8 mouse cellular contexts compared by ENCODE assay signal in genomic region chr2:154372842-154373500, GRCm38 (mm10). TPM values are rescaled to one million over a fixed set of nuclear protein-coding genes. Genes with fewer than 3 reads are reported as not detected.
DNase-seq lines count a peak whose midpoint lies in the region; ATAC-seq and TF ChIP-seq lines count a peak whose summit lies in the region.

Gene Cdk5rap1 (minus strand): TSS chr2:154373010.

- peaks cover 9% of the 10 kb centered on the region for H3K4me1 ChIP-seq in kidney, embryonic 15.5 days
- peaks cover 0 to 9% of the 10 kb centered on the region in 2 experiments; a peak in 1 of 4 replicates for H3K4me1 ChIP-seq in ES-E14 (ENCODE audit: control insufficient read depth in 2 of 2, insufficient read depth in 2 of 2, low read length in 2 of 2, poor library complexity in 1 of 2)
- no peaks in the 10 kb centered on the region; the same call in 1 of the 2 replicates for H3K4me1 ChIP-seq in embryonic fibroblast, embryonic 13.5 days (ENCODE audit: control insufficient read depth, insufficient read depth, low read length)
- H3K4me1 ChIP-seq in hindbrain, embryonic 10.5 days (replicated peaks), result peaks cover 10% of the 10 kb centered on the region; the same call in 1 of the 2 replicates
- 0 out of 2 replicates have a peak, but pooled peaks cover 2% of the 10 kb centered on the region for H3K4me1 ChIP-seq in liver, embryonic 11.5 days (replicated peaks; ENCODE audit: control insufficient read depth, insufficient read depth, low read length)
- no peaks in the 10 kb centered on the region for H3K4me1 ChIP-seq in stomach, postnatal 0 days (replicated peaks; ENCODE audit: control insufficient read depth, insufficient read depth)

- H3K27ac ChIP-seq in kidney, embryonic 15.5 days, result peak within 1 kb of the TSS; percentile 95
- peak within 1 kb of the TSS; percentile 64 for H3K27ac ChIP-seq in ES-E14 (ENCODE audit: insufficient read depth, low read depth, low read length, poor library complexity, severe bottlenecking)
- peak within 1 kb of the TSS; percentile 59 for H3K27ac ChIP-seq in embryonic fibroblast, embryonic 13.5 days (ENCODE audit: insufficient read depth, low read length)
- peak within 1 kb of the TSS; percentile 95 for H3K27ac ChIP-seq in hindbrain, embryonic 10.5 days
- H3K27ac ChIP-seq in liver, embryonic 11.5 days (ENCODE audit: low read depth, low read length), result peak within 1 kb of the TSS; percentile 87
- peak within 1 kb of the TSS; percentile 95 for H3K27ac ChIP-seq in stomach, postnatal 0 days (replicated peaks)

- no peak for DNase-seq in kidney, postnatal 14 days
- no peak for DNase-seq in ES-E14 (ENCODE audit: low read depth, low spot score)
- DNase-seq in hindbrain, embryonic 10.5 days (ENCODE audit: low spot score), result no peak
- no peak for DNase-seq in liver, embryonic 11.5 days (ENCODE audit: low spot score)
- DNase-seq in stomach, postnatal 0 days (ENCODE audit: low spot score), result no peak
- DNase-seq in spleen, postnatal 4 days (ENCODE audit: low spot score in 2 of 2), result no peak

- no peak for TF ChIP-seq EP300 in stomach, postnatal 0 days (optimal IDR thresholded peaks at IDR 0.05)

- no peak for TF ChIP-seq POLR2A in embryonic fibroblast, embryonic 13.5 days (IDR thresholded peaks at IDR 0.05; ENCODE audit: low read depth, low read length)

- WGBS in kidney, embryonic 15.5 days, result 12% methylated on average over 9 of the region's 9 CpGs
- WGBS in hindbrain, embryonic 10.5 days, result 13% methylated on average over 9 of the region's 9 CpGs
- 11% methylated on average over 9 of the region's 9 CpGs for WGBS in liver, embryonic 11.5 days
- 14% methylated on average over 9 of the region's 9 CpGs for WGBS in stomach, postnatal 0 days

- peak within 1 kb of the TSS; percentile 80 for H3K4me3 ChIP-seq in kidney, embryonic 15.5 days (replicated peaks)
- H3K4me3 ChIP-seq in ES-E14 (ENCODE audit: insufficient read depth in 1 of 2, low read depth in 1 of 2, low read length in 2 of 2, poor library complexity in 1 of 2, severe bottlenecking in 1 of 2), result peak within 1 kb of the TSS; percentile 81 to 94
- H3K4me3 ChIP-seq in embryonic fibroblast, embryonic 13.5 days (ENCODE audit: insufficient read depth, low read length), result peak within 1 kb of the TSS; percentile 95
- H3K4me3 ChIP-seq in hindbrain, embryonic 10.5 days, result peak within 1 kb of the TSS; percentile 73
- H3K4me3 ChIP-seq in liver, embryonic 11.5 days (ENCODE audit: low read depth, low read length), result peak within 1 kb of the TSS; percentile 84
- H3K4me3 ChIP-seq in stomach, postnatal 0 days (ENCODE audit: low read depth, low read length), result peak within 1 kb of the TSS; percentile 87

- no peak for TF ChIP-seq CTCF in embryonic fibroblast, embryonic 13.5 days (IDR thresholded peaks at IDR 0.05; ENCODE audit: borderline replicate concordance, insufficient read depth, low read length)
- TF ChIP-seq CTCF in stomach, postnatal 0 days (IDR thresholded peaks at IDR 0.05; ENCODE audit: low read depth), result peak; percentile 17; the same call in 1 of the 2 replicates

- peak; percentile 58 for ATAC-seq in kidney, embryonic 15.5 days (replicated peaks; ENCODE audit: low FRiP score)
- peak; percentile 22 for ATAC-seq in liver, embryonic 11.5 days (replicated peaks; ENCODE audit: low FRiP score)
- ATAC-seq in stomach, postnatal 0 days (ENCODE audit: low FRiP score, low TSS enrichment), result 0 out of 2 replicates have a peak, but pooled peaks have one; percentile 3

- peak within 1 kb of the TSS; percentile 75 for H3K4me2 ChIP-seq in kidney, embryonic 15.5 days
- peak within 1 kb of the TSS; percentile 60 for H3K4me2 ChIP-seq in liver, embryonic 11.5 days
- H3K4me2 ChIP-seq in stomach, postnatal 0 days (replicated peaks; ENCODE audit: low read depth), result peak within 1 kb of the TSS; percentile 78

- in situ Hi-C loops in ES-E14 (cut with MboI; ENCODE audit: low sequenced_read_pairs in 2 of 2, unreplicated experiment in 2 of 2), result no loop called here

- H3K9ac ChIP-seq in kidney, embryonic 15.5 days, result peak within 1 kb of the TSS; percentile 95
- peak within 1 kb of the TSS; percentile 88 for H3K9ac ChIP-seq in ES-E14 (ENCODE audit: insufficient read depth, low read depth, low read length, poor library complexity, severe bottlenecking)
- peak within 1 kb of the TSS; percentile 92 for H3K9ac ChIP-seq in liver, embryonic 11.5 days (ENCODE audit: low read depth, low read length)
- H3K9ac ChIP-seq in stomach, postnatal 0 days (ENCODE audit: low read length), result peak within 1 kb of the TSS; percentile 97

- H3K36me3 ChIP-seq in kidney, embryonic 15.5 days, result peaks cover 20% of the 10 kb centered on the region
- peaks cover 9% of the 10 kb centered on the region; the same call in 1 of the 2 replicates for H3K36me3 ChIP-seq in ES-E14 (ENCODE audit: control insufficient read depth, insufficient read depth, low read length, poor library complexity, severe bottlenecking)
- peaks cover 5% of the 10 kb centered on the region for H3K36me3 ChIP-seq in hindbrain, embryonic 10.5 days
- H3K36me3 ChIP-seq in liver, embryonic 11.5 days (ENCODE audit: control insufficient read depth, insufficient read depth, low read length), result 0 out of 2 replicates have a peak, but pooled peaks cover 5% of the 10 kb centered on the region
- no peaks in the 10 kb centered on the region for H3K36me3 ChIP-seq in stomach, postnatal 0 days (ENCODE audit: control insufficient read depth, insufficient read depth, low read length)

- H3K9me3 ChIP-seq in kidney, embryonic 15.5 days (replicated peaks), result no peaks in the 10 kb centered on the region
- no peaks in the 10 kb centered on the region for H3K9me3 ChIP-seq in ES-E14 (ENCODE audit: control insufficient read depth, insufficient read depth, low read depth, low read length)
- no peaks in the 10 kb centered on the region for H3K9me3 ChIP-seq in hindbrain, embryonic 10.5 days
- H3K9me3 ChIP-seq in liver, embryonic 11.5 days (ENCODE audit: control insufficient read depth, low read length), result no peaks in the 10 kb centered on the region
- H3K9me3 ChIP-seq in stomach, postnatal 0 days (ENCODE audit: control insufficient read depth, low read length), result no peaks in the 10 kb centered on the region

- no peaks in the 10 kb centered on the region for H3K27me3 ChIP-seq in kidney, embryonic 15.5 days
- H3K27me3 ChIP-seq in hindbrain, embryonic 10.5 days (ENCODE audit: insufficient read depth, poor library complexity, severe bottlenecking), result no peaks in the 10 kb centered on the region
- H3K27me3 ChIP-seq in liver, embryonic 11.5 days (replicated peaks; ENCODE audit: control insufficient read depth, insufficient read depth, low read length), result no peaks in the 10 kb centered on the region
- H3K27me3 ChIP-seq in stomach, postnatal 0 days (ENCODE audit: control insufficient read depth, insufficient read depth, low read length), result no peaks in the 10 kb centered on the region

TF ChIP-seq in ES-E14, 5 proteins besides CTCF, POLR2A, EP300 and RAD21:
- TF ChIP-seq MAFK (IDR thresholded peaks at IDR 0.05; ENCODE audit: insufficient read depth, low read depth, low read length) (no peak), HCFC1 (IDR thresholded peaks at IDR 0.05; ENCODE audit: borderline replicate concordance, insufficient read depth, low read length) (no peak)

RNA-seq across cellular contexts. Expression of gene Cdk5rap1, which starts in this region (rescaled TPM):
- 19.0 and 20.4 TPM in 2 replicates for polyA plus RNA-seq in kidney, embryonic 15.5 days (2015; fragmentation: Nextera tagmentation; extraction: Ambion mirVana)
- total RNA-seq in ES-E14 (2012; rRNA removed), result 30.0 and 33.2 TPM in 2 replicates
- 9.3 and 10.0 TPM in 2 replicates for polyA plus RNA-seq in embryonic fibroblast, embryonic 13.5 days (2011; ENCODE audit: insufficient read length, low read depth, missing spikeins)
- 13.9 and 16.0 TPM in 2 replicates for polyA plus RNA-seq in hindbrain, embryonic 10.5 days (2016; fragmentation: Nextera tagmentation; extraction: Ambion mirVana)
- polyA plus RNA-seq in liver, embryonic 11.5 days (2014; fragmentation: Nextera tagmentation; extraction: Ambion mirVana), result 23.5 and 23.7 TPM in 2 replicates
- polyA plus RNA-seq in stomach, postnatal 0 days (2015; fragmentation: Nextera tagmentation; extraction: Ambion mirVana), result 6.2 and 25.9 TPM in 2 replicates

Comparison
In these comparisons a context has a peak if more than half of its experiments do, and no peak if none do; other contexts are left out.
1. ATAC-seq: peak in every context shown above with its lines; median percentile 58 in kidney, embryonic 15.5 days; 22 in liver, embryonic 11.5 days; 3 in stomach, postnatal 0 days.